Mouse (Mus musculus) embryo, embryonic 11.5 days (tissue): Measurements from ENCODE around the gene Pus3.

Source experiments
- DNase-seq: peaks from one replicate; pipeline ENCODE4 v3.0.0-alpha.2; 2012; ENCODE audit warnings: low read depth, low spot score

The Pus3 gene

DNA sequence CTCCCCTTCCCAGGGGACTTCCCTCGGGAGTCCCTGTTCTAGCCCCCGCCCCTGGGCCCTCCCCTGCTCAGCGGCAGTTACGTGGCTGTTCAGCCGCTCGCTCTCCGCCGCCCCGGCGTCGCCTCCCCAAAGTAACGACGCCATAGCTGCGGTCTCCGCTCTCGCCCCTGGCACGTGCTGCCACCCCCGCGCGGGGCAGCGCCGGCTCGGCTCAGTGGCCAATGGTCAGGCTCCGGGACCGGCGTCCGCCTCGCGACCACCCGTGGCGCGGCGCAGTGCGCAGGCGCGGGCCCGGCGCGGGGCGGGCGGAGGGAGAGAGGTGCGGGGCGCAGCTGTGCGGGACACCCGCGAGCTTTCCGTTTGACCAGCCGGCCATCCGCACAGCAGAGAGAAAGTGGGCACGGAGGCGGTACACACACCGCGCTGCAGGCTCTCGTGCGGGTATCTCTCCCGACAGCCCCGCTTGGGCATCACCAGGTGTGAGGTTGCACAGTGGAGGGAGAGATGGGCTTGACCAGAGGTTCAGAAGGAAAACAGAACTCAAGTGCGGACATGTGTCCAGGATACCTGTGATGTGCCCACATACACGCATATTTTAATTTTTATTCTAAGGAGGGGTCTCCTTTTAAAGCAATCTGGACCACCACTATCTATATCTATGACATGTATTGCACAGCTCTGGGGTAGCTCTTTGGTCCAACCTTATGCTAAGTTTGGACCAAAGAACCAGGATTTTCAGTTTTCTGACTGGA is at the start of gene Pus3, which contains the start of gene Ddx25:
Gene Pus3, plus strand, starts transcription at position 339 of the 752 bp plus-strand sequence.
Gene Ddx25, minus strand, starts transcription at position 272 of the 752 bp plus-strand sequence.
- DNase-seq: peak; percentile 45

DNA sequence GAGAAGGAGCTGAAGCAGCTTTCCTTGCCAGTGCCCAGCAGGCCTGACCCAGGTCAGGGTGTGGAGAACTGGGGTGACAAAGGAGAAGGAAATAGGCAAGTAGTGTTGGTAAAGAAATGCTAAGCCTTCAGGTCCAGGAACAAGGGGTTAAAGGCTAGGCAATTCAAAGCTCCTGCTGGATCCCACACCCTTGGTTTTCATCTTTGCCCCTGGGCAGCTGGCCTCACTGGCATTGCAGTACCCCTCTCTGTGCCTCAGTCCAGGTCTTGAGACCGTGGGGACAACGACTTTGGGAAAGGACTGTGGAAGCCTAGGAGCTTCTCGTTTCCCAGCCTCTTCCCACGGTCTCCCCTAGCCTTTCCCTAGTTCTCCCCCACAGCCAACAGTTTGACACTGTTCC is 44.5 kb upstream of the Pus3 start:
- DNase-seq: no peak

DNA sequence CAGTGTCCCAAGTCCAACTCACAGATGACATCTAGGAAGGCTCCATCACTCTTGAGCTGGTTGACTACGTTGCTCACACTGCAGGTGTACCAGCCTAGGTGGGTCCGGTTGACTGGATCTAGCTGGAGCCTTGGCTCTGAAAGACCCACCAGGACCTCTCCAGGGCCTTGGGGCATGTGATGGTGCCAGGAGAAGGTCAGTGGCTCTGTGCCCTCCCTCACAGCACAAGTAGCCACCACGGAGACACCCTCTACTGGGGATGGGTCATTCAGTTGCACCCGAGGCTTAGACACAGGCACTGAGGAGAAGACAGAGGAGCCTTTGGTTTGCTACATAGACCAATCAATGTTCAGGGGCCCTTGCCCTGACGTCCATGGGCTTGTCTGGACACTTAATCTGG is 42.2 kb upstream of the Pus3 start:
- DNase-seq: no peak

DNA sequence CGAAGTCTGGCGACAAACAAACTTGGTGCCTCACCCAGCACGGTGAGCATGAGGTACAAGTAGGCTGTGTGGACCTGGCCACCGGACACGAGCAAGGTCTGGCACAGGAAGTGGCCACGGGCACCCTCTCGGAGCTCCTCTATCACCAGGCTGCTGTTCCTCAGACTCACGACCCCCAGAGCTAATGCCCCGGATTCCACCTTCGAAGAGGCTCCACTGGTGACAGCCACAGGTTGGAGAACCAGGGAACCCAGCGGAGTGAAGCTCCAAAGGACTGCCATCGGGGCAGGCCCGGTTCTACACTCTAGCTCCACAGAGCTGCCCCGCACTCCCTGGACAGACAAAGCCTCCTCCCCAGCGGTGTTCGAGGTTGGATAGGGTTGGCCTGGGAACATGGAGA is 41.7 kb upstream of the Pus3 start:
- DNase-seq: no peak

DNA sequence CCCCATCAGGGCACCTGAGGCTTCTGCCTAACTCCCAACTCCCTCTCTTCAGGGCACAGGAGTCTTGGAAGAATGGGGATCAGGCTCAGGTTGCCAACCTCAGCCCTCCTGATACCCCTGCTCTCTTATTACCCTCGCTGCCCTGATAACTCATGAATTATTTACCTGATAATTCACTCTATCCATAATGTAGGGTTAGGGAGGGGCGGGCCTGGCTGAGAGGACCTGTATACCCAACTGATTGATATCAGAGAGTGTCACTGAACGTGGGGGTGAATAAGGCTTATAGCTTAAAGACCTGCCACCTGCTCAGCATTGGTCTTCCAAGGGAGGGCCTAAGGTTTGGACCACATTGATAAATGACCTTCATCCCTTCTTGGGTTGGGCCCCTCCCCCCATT is 40.2 kb upstream of the Pus3 start, which contains the start of gene Gm1113:
Gene Gm1113, minus strand, starts transcription at position 101 of the 400 bp plus-strand sequence.
- no peak for DNase-seq

DNA sequence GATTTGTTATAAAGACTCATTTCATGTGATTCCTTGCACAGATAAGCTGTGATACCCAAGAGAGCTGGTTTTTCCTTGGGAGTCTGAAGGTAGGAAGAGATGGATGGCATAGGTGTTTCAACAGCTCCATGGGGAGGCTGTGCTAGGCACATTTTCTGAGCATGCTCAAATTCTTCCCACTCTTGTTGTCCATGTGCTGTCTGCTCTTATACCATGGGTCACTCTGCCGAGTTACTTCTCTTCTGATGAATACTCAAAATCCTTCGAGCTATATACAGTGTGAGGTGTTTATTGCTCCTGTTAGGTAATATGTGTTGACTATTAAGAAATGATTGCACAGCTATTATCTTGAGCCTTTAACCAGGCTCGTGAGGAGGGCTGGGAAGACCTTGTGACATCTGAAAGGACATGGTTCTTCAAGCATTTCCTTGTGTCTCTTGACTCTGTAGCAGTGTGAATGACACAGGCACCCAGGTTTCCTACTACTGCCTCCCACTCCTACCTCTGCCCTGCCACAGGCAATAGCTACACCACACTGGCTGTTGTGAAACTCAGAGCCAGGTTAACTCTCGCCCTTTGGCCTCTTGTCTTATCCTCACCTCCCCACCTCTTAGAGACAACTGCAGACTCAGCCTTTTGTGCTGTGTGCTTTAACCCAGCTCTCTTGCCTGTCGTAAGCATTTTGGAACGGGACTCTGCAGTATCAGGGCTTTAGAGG is 37.6 kb upstream of the Pus3 start:
- no peak for DNase-seq

DNA sequence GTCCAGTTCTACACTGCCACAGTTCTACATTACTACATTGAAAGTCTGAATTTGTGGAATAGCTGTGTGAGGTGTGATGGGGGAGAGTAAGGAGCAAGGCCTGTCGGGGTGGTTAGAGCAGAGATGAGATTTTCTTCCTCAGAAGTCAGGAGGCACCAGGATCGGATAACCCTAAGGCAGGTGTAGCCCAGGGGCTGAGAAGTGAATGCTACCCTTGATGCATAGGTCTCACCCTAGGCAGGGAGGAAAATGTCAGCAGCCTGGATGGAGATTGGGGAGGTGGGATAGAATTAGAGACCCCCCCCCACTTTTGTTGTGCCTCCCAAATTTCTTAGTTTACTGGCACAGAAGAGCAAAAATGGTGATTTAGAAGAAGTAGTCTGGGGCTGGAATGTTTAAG is 36.2 kb upstream of the Pus3 start:
- no peak for DNase-seq

DNA sequence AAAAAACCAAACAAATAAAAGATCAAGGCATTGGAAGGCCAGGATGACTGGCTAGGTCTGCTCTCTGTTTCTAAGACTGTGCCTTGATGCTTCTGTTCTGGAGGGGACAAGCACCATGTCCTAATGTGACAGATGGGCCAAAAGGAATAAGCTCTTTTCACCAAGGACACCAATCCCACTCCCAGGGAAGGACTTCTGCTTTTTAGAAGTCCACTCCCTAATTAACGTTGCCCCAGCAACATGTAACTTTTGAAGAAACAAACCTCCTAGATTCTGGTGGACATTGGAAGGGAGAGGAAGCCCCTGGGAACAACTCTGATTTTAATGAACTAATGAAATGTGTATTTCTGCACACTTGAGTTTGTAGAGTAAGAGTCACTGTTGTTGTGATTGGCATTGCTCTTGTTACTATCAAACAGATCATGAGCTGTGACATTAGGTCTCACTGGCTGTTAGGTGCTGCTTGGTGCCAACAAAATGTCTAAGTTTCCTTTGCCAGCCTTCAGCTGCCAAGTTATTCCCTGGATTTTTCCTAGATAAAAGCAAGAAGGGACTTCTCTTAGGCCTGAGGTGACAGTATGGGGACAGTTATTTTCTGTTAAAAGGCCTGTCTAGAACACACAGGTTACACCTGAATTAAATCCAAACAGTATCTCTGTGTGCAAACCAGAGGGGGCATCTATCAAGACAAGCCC is 35.4 kb upstream of the Pus3 start:
- no peak for DNase-seq

DNA sequence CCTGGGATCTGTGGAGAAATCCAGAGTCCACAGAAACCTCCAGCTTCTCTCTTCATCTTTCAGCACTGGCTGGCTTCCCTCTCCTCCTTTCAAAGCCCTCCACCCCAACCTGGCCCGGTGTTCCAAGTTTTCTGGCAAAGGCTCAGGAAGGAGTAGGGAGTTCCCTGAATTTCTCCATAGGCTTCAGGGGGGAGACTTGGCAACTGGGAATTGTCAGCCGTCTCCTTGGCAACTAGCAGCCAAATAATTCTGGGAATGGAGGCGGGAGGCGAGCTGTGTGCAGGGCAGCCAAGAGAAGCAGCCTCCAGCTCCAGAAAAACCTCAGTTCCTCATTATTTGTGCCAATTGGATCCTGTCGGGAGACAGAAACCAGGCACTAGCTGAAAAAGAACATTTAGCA is 34.9 kb upstream of the Pus3 start:
- no peak for DNase-seq

DNA sequence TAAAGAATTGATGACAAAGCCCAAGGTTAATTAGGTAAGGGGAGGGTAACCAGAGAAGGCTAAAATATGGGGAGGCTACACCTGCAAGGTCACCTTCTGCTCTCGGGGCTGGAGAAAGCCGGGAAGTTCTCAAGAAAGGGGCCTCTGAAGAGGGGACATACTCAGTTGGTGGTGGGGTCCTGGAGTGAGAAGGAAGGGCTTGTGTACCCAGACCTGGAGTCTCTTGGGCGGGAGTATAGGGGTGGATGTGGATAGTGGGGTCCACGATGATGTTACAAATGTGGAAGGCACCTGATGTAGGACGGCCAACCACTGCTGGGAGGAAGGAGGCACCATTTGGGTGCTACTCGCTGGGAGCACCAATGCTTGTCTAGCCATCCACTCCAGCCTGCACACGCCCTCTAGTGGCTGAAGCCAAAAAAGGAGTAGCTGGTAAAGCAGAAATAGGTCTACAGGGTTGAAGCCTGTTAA is 34.4 kb upstream of the Pus3 start:
- DNase-seq: peak; percentile 35

DNA sequence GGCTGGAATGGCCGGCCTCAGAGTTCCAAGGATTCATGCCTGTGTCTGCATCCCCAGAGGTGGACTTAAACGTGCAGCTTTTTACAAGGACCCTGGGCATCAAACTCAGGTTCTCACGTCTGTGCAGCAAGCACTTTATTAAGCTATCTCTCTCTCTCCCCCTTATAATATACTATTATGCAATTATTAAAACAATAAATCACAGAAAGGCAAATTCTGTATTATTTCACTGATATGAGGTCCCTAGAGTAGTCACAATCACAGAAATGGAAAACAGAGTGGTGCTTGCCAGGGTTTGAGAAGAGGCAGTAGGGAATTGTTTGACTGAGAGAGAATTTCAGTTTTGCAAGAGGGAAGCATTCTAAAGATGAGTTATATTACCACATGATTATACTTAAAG is 29.3 kb upstream of the Pus3 start:
- DNase-seq: no peak

DNA sequence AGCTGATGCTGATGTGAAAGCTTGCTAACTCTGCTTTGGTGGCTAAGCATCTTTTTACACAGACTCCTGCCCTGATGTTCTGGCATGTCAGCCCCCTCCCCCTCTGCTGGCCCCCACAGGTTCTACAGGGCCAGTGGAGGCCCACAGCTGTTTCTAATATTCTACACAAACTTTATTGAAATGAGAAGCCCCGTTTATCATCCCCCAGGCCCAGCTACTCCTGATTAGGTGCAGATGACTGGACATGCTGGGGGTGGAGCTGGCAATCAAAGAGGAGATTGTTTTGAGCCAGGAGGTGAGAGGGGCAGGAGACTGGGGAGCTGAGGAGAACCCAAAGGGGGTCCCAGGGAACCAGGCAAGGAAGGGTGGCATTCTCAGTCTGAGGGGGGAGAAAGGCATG is 28.6 kb upstream of the Pus3 start:
- DNase-seq: peak; percentile 51

DNA sequence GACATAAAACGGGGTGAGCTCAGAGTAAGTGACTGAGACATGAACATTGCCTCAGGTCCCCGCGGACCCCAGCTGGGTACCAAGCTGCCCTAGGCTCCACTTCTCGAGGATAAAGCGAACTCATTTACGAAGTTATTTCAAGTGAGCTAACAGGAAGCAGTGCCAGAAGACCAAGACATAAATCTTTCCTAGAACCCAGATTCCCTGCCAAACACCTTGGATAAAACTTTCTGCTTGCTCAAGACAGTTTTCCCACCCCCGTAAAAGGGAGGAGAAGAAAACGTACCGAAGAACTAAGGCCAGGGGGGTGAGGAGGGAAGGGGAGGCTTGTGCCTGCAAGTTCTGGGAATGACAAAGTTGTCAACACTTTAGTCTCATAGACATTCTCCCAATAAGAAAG is 25.1 kb upstream of the Pus3 start:
- DNase-seq: no peak

DNA sequence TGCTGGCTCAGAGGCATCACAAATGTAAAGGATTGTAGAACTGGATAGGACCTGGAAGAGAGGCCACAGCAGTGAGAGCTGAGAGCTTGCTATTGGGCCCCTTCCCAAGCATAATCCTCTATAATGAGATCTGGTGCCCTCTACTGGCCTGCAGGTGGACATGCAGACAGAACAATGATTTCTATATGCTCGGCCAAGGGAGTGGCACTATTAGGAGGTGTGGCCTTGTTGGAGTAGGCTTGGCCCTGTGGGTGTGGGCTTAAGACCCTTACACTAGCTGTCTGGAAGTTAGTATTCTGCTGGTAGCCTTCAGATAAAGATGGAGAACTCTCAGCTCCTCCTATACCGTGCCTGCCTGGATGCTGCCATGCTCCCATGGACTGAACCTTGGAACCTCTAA is 23.3 kb upstream of the Pus3 start:
- no peak for DNase-seq

DNA sequence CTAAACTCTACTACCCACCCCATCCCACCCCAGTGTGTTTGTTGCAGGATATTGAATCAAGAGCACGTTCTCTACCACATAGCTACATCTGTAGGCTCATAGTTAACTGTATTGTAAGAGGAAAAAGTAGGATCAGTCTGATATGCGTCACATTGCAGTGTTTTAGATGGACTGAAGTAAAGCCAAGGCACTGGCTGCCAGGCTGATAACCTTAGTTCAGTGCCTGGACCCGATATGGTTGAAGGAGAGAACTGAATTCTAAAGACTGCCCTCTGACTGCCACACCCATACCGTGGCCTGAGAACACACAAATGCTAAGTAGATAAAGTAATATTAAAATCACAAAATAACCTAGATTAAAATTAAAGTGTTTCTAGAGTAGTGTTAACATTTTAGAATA is 22.5 kb upstream of the Pus3 start:
- DNase-seq: no peak

DNA sequence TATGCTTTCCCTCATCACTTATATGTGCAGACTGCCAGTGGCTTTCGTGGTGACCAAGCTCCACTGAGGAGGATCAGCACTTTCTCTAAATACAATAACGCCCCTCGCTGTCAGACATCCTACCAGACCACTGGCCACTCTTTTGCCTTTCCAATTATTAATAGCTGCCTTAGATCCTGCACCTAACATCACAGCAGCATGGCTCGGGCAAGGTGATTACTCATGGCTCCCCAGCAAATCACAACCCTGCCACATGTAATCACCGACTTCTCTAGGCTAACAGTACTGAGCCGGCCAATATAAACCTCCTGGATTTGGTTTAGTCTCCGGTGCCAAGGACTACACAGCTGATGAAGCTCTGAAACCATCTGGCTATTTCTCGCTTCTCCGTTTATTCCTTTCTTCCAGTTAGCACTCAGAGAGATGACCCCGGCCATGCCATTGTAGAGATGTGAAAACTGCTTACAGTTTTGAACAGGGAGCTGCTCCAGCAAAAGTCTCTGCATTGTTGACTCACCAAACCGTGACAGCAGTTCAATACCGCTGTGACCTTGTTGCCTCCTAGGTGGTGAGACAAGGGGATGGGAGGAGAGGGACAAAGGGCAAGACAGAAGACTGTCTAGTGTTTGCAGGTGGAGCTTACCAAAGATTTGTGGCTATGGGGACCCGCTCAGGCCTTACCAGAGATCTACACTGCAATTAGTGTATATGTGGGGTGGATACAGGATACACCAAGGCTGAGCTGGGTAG is 19.2 kb upstream of the Pus3 start:
- DNase-seq: no peak

DNA sequence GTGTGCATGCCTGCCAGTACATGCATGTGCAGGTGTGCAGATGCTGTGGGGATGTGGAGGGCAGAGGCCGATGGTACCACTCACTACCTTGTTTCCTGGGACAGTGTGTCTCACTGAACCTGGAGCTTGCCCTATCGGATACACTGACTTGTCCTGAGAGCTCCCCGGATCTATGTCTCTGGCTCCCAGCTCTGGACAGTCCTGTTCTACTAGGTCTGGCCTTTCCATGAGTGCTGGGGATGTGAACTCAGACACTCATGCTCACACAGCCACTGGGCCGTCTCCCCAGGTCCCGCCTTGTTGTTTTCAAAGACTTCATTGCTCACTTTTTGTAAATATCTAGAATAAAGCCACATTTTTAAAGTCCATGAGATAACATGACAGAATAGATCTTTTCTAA is 17.4 kb upstream of the Pus3 start:
- no peak for DNase-seq

DNA sequence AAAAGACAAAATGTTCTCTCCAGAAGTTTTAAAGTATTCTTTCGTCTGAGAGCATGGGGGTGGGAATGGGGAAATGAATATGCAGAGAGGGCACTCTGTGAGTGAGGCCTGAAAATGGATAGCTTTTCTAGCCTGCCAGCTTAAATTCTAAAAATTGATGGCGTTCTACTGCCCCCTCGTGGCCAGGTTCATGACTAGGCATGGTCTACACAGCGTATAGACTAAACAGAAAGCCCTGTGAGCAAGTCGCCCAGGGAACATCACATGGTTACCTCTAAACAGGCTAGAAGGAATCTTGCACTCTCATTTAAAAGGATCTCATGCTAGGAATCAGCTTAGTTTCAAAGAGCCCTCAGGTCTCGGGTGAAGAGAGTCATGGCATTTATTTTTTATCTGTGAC is 16.9 kb upstream of the Pus3 start:
- DNase-seq: peak; percentile 79

DNA sequence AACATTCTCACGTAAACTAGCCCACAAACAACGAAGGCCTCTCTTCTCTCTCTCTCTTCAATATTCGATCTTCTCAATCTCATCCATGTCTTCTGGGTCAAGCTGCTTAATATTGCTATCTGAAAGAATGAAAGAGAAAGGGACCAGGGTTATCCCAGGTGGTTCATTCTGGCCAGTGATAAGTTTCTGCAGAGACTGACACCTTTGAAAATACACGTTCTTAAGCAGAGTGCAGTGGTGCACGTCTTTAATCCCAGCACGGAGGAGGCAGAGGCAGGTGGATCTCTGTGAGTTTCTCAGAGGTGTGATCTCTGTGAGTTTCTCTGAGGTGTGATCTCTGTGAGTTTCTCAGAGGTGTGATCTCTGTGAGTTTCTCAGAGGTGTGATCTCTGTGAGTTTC is 16.5 kb upstream of the Pus3 start:
- DNase-seq: no peak

DNA sequence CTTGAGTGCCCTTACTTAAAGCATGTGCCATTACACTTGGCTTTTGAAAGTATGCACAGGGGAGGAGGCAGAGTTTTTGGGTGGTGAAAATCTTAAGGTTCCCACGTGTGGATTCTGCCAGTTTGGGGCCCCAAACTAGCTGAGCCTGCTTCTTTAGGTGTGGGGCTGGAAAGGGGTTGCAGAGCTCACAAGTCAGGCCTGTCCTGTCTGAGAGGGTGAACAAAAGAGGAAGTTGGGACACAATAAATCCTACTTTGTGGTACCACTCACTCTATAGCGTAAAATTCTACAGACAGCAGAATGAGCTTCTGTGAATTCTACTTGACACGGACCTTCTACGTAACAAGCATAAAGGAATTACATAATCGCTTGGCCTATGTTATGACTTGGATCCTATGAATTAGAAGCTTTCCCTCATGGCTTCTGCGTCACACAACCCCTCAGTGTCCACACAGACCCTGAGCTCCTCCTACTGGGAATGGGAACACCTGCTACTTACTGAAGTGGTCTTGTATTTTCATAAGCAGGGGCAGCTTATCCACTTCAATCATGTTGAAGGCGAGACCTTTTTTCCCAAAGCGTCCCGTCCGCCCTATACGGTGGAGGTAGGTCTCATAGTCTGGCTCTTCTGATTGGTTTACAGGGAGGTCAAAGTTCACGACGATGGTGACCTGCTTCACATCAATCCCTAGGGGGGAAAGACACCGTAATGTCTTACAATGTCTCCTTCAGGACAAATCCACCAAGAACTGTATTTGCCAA is 15.1 kb upstream of the Pus3 start:
- no peak for DNase-seq

DNA sequence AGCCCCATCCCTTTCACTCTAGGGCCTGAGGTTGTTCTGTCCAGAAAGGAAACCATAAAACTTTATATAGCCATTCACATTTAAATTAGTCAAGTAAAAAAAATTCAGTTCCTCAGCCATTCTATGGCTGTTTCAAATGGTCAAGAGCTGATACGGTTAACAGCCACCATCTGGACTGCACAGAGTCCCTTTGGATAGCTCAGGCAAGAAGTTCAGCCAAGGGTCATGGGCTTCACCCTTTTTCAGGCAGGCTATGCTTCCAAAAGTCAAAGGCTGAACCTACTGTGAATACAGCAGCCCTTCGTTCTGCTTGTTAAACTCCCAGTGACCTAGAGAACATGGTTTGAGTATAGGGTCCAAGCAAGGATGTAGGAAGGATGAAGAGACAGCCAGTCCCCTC is 13.7 kb upstream of the Pus3 start:
- no peak for DNase-seq
